Mouse (Mus musculus) embryonic facial prominence, embryonic 13.5 days (tissue): ENCODE results near the gene Mrpl51. TPM values are rescaled to one million over a fixed set of nuclear protein-coding genes. Genes with fewer than 3 reads are reported as not detected.
A peak's percentile ranks its signal among the peaks of the same experiment; 100 is the strongest.

ENCODE experiments used
- ATAC-seq: fragments of 200-750 bp; cut with Nextera tagmentation; 2 replicates; pipeline ENCODE4 v1.8.0; 2017; ENCODE audit warnings: low read depth; ENCODE audit not compliant: insufficient number of reproducible peaks, insufficient read depth, low FRiP score, low TSS enrichment
- H3K27ac ChIP-seq: fragments of 300-500 bp; sonication (generic); 2 replicates; pipeline ENCODE4 v1.5.1; 2015; ENCODE audit warnings: moderate library complexity, mild to moderate bottlenecking, inconsistent platforms
- H3K27me3 ChIP-seq: fragments of 300-500 bp; sonication (generic); 2 replicates; pipeline ENCODE4 v1.6.1; 2015; ENCODE audit warnings: mild to moderate bottlenecking, inconsistent platforms
- H3K36me3 ChIP-seq: fragments of 300-500 bp; sonication (generic); 2 replicates; pipeline ENCODE4 v1.6.1; 2015; ENCODE audit warnings: mild to moderate bottlenecking, inconsistent platforms
- H3K4me1 ChIP-seq: fragments of 300-500 bp; sonication (generic); 2 replicates; pipeline ENCODE4 v1.6.1; 2015; ENCODE audit warnings: inconsistent platforms
- H3K4me2 ChIP-seq: fragments of 300-500 bp; sonication (generic); 2 replicates; pipeline ENCODE4 v1.6.1; 2015; ENCODE audit warnings: moderate library complexity, mild to moderate bottlenecking, inconsistent platforms
- H3K4me3 ChIP-seq: fragments of 300-500 bp; sonication (generic); 2 replicates; pipeline ENCODE4 v1.5.1; 2015; ENCODE audit warnings: mild to moderate bottlenecking, inconsistent platforms
- H3K9ac ChIP-seq: fragments of 300-500 bp; sonication (generic); 2 replicates; pipeline ENCODE4 v1.6.1; 2015; ENCODE audit warnings: mild to moderate bottlenecking, inconsistent platforms
- H3K9me3 ChIP-seq: fragments of 300-500 bp; sonication (generic); 2 replicates; pipeline ENCODE4 v1.6.1; 2016; ENCODE audit warnings: inconsistent platforms
- WGBS: fragments of 180-500 bp; shearing (Covaris S2); methylation state at CpG from one replicate; pipeline ENCODE4 v1.1.7; 2015; ENCODE audit warnings: mixed read lengths; 5-methylcytosine and 5-hydroxymethylcytosine counted together
- polyA plus RNA-seq: library from polyadenylated mRNA; unstranded; fragments of >200 nt; fragmentation: Nextera tagmentation; extraction: Ambion mirVana; gene quantifications from 2 replicates; pipeline ENCODE4 v1.2.1, GENCODE M21; 2015

Mrpl51 gene
- polyA plus RNA-seq: 216 and 218 TPM in 2 replicates

GRCm38 (mm10) chr6:125191332-125192015, at the start of gene Mrpl51, which contains the start of gene Ncapd2:
Mrpl51 (plus strand) TSS chr6:125191801.
Ncapd2 (minus strand) TSS chr6:125191701.
- peak within 1 kb of the TSS; percentile 84 for H3K4me2 ChIP-seq
- H3K4me3 ChIP-seq: peak within 1 kb of the TSS; percentile 60
- H3K27ac ChIP-seq: peak within 1 kb of the TSS; percentile 100
- H3K9me3 ChIP-seq: no peaks in the 10 kb centered on the region
- no peaks in the 10 kb centered on the region for H3K27me3 ChIP-seq
- peak within 1 kb of the TSS; percentile 86 for H3K9ac ChIP-seq
- under 1% methylated on average over 54 of the region's 54 CpGs for WGBS
- peaks cover 21% of the 10 kb centered on the region for H3K4me1 ChIP-seq
- ATAC-seq: peak; percentile 95
- H3K36me3 ChIP-seq: peaks cover 56% of the 10 kb centered on the region

- H3K36me3 ChIP-seq: peaks cover 69% of the 10 kb centered on the region
Measured at GRCm38 (mm10) chr6:125142436-125142835, 49.2 kb upstream of the Mrpl51 start.

GRCm38 (mm10) chr6:125143128-125143527, 48.5 kb upstream of the Mrpl51 start:
- Histone ChIP-seq H3K27ac (no peak overlapping the region), H3K36me3 (peaks cover 62% of the 10 kb centered on the region), H3K4me2 (no peak overlapping the region), H3K4me1 (peaks cover 26% of the 10 kb centered on the region), H3K9me3 (no peaks in the 10 kb centered on the region), H3K27me3 (no peaks in the 10 kb centered on the region), H3K9ac (no peak overlapping the region), H3K4me3 (no peak overlapping the region)
- 74% methylated on average over 3 of the region's 3 CpGs for WGBS
- ATAC-seq: no peak

More at GRCm38 (mm10) chr6:125142436-125142835, 49.2 kb upstream of the Mrpl51 start:
- Histone ChIP-seq H3K9me3 (no peaks in the 10 kb centered on the region), H3K27me3 (no peaks in the 10 kb centered on the region), H3K27ac (no peak overlapping the region), H3K4me1 (peaks cover 19% of the 10 kb centered on the region), H3K4me2 (no peak overlapping the region), H3K4me3 (no peak overlapping the region), H3K9ac (no peak overlapping the region)
- no peak for ATAC-seq
- 86% methylated on average over 8 of the region's 8 CpGs for WGBS

- WGBS: 85% methylated on average over 9 of the region's 9 CpGs
- Histone ChIP-seq H3K27ac (peak overlapping the region; percentile 87; the same call in 1 of the 2 replicates), H3K9ac (no peak overlapping the region), H3K9me3 (no peaks in the 10 kb centered on the region), H3K4me2 (no peak overlapping the region), H3K4me1 (peaks cover 34% of the 10 kb centered on the region), H3K36me3 (peaks cover 59% of the 10 kb centered on the region), H3K27me3 (no peaks in the 10 kb centered on the region), H3K4me3 (no peak overlapping the region)
- ATAC-seq: no peak
Measured at GRCm38 (mm10) chr6:125143904-125144303, 47.7 kb upstream of the Mrpl51 start.

- Histone ChIP-seq H3K9me3 (no peaks in the 10 kb centered on the region), H3K9ac (peak within 1 kb of the TSS; percentile 88), H3K36me3 (peaks cover 49% of the 10 kb centered on the region), H3K27ac (peak within 1 kb of the TSS; percentile 87), H3K27me3 (no peaks in the 10 kb centered on the region), H3K4me1 (peaks cover 35% of the 10 kb centered on the region), H3K4me3 (peak within 1 kb of the TSS; percentile 73), H3K4me2 (peak within 1 kb of the TSS; percentile 93)
- ATAC-seq: peak; percentile 85
- WGBS: under 1% methylated on average over 16 of the region's 16 CpGs
Measured at GRCm38 (mm10) chr6:125145001-125145400, 46.6 kb upstream of the Mrpl51 start, which contains the start of gene Iffo1. Iffo1 (plus strand) TSS chr6:125145241.

GRCm38 (mm10) chr6:125145479-125145951, 46.1 kb upstream of the Mrpl51 start:
- ATAC-seq: peak; percentile 44; the same call in 1 of the 2 replicates
- Histone ChIP-seq H3K27ac (peak overlapping the region; percentile 87), H3K4me2 (peak overlapping the region; percentile 93), H3K4me1 (peaks cover 35% of the 10 kb centered on the region), H3K4me3 (peak overlapping the region; percentile 73), H3K27me3 (no peaks in the 10 kb centered on the region), H3K36me3 (peaks cover 44% of the 10 kb centered on the region), H3K9me3 (no peaks in the 10 kb centered on the region), H3K9ac (peak overlapping the region; percentile 88)
- 3% methylated on average over 35 of the region's 35 CpGs for WGBS

GRCm38 (mm10) chr6:125146148-125146547, 45.5 kb upstream of the Mrpl51 start:
- H3K27me3 ChIP-seq: no peaks in the 10 kb centered on the region
- peak overlapping the region; percentile 88 for H3K9ac ChIP-seq
- H3K9me3 ChIP-seq: no peaks in the 10 kb centered on the region
- H3K27ac ChIP-seq: peak overlapping the region; percentile 87; the same call in 1 of the 2 replicates
- peaks cover 42% of the 10 kb centered on the region for H3K36me3 ChIP-seq
- ATAC-seq: no peak
- 49% methylated on average over 7 of the region's 7 CpGs for WGBS
- peak overlapping the region; percentile 93 for H3K4me2 ChIP-seq
- H3K4me1 ChIP-seq: peaks cover 35% of the 10 kb centered on the region
- H3K4me3 ChIP-seq: peak overlapping the region; percentile 73

GRCm38 (mm10) chr6:125146797-125147196, 44.8 kb upstream of the Mrpl51 start:
- Histone ChIP-seq H3K4me1 (peaks cover 35% of the 10 kb centered on the region), H3K4me3 (peak overlapping the region; percentile 73), H3K9ac (peak overlapping the region; percentile 88), H3K27me3 (no peaks in the 10 kb centered on the region), H3K36me3 (peaks cover 42% of the 10 kb centered on the region), H3K9me3 (no peaks in the 10 kb centered on the region), H3K27ac (no peak overlapping the region; the same call in 1 of the 2 replicates), H3K4me2 (peak overlapping the region; percentile 93)
- WGBS: 86% methylated on average over 4 of the region's 4 CpGs
- ATAC-seq: no peak

GRCm38 (mm10) chr6:125147329-125147728, 44.3 kb upstream of the Mrpl51 start:
- Histone ChIP-seq H3K4me2 (peak overlapping the region; percentile 93; the same call in 1 of the 2 replicates), H3K4me3 (peak overlapping the region; percentile 8; the same call in 1 of the 2 replicates), H3K9ac (0 out of 2 replicates have a peak overlapping the region, but pooled peaks have one; percentile 17), H3K27ac (no peak overlapping the region; the same call in 1 of the 2 replicates), H3K9me3 (no peaks in the 10 kb centered on the region), H3K36me3 (peaks cover 41% of the 10 kb centered on the region), H3K4me1 (peaks cover 35% of the 10 kb centered on the region), H3K27me3 (no peaks in the 10 kb centered on the region)
- WGBS: 56% methylated on average over 10 of the region's 10 CpGs
- ATAC-seq: no peak

GRCm38 (mm10) chr6:125148251-125148925, 43.2 kb upstream of the Mrpl51 start:
- Histone ChIP-seq H3K9me3 (no peaks in the 10 kb centered on the region), H3K27me3 (no peaks in the 10 kb centered on the region), H3K27ac (0 out of 2 replicates have a peak overlapping the region, but pooled peaks have one; percentile 33), H3K4me2 (peak overlapping the region; percentile 18), H3K9ac (peak overlapping the region; percentile 51; the same call in 1 of the 2 replicates), H3K4me3 (no peak overlapping the region), H3K36me3 (peaks cover 41% of the 10 kb centered on the region), H3K4me1 (peaks cover 35% of the 10 kb centered on the region)
- WGBS: 68% methylated on average over 18 of the region's 18 CpGs
- ATAC-seq: no peak

- Histone ChIP-seq H3K27me3 (no peaks in the 10 kb centered on the region), H3K27ac (no peak overlapping the region; the same call in 1 of the 2 replicates), H3K9me3 (no peaks in the 10 kb centered on the region), H3K4me1 (peaks cover 35% of the 10 kb centered on the region), H3K36me3 (peaks cover 42% of the 10 kb centered on the region), H3K4me3 (no peak overlapping the region), H3K4me2 (0 out of 2 replicates have a peak overlapping the region, but pooled peaks have one; percentile 18), H3K9ac (peak overlapping the region; percentile 16; the same call in 1 of the 2 replicates)
- no peak for ATAC-seq
- WGBS: 78% methylated on average over 16 of the region's 16 CpGs
Measured at GRCm38 (mm10) chr6:125148926-125149568, 42.6 kb upstream of the Mrpl51 start.
